Mouse (Mus musculus): ENCODE measurements around the gene Olfr1342.

The Olfr1342 gene

DNA sequence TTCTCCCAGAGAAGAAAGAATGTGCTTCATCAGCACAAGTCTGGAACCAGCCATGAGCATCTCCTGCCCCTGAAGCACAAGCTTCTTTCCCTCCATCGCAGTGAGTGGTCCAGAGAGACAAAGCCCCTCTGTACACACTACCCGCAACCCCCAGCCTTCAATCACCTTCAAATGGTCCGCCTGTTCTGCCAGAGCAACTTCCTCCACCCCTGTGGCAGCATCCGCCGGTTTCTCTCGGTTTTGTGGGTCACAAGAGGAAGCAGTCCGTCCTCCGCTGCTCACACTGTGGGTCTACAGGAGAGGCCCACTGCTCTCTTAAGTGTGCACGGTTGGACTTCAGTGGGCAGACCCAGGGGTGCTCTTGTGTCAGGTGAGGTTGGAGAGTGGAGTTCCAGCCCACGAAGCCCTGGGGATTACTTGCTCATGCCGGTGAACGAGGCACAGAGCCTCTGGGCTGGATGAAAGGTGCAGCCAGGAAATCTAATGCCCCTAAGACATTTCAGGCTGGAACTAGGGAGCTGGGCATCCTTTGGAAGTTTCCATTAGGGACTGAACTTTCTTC is at the start of gene Olfr1342:
Olfr1342 (minus strand) TSS at position 345 of the 562 bp plus-strand sequence.
- no peak for DNase-seq (ENCODE audit: low spot score in 2 of 2)

DNA sequence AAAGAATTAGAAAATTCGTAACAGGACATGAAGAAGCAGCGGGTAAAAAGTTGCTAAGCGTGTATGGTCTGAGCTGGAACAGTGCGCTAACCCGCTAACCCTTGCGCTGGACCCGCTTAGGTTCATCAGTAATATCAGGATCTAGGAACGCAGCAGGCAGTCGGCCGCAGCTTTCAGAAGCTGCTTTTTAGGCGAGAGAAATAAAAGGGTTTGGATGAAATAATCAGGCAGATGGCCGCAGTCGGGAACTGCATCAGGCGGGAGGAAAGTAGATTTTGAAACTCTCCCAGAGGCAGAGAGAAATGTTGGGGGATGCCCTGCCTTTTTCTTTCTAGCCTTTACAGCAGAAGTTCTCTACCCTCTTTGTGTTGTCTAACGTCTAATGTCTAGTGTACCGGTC is 49.3 kb upstream of the Olfr1342 start:
- no peak for DNase-seq (ENCODE audit: low spot score in 2 of 2)

DNA sequence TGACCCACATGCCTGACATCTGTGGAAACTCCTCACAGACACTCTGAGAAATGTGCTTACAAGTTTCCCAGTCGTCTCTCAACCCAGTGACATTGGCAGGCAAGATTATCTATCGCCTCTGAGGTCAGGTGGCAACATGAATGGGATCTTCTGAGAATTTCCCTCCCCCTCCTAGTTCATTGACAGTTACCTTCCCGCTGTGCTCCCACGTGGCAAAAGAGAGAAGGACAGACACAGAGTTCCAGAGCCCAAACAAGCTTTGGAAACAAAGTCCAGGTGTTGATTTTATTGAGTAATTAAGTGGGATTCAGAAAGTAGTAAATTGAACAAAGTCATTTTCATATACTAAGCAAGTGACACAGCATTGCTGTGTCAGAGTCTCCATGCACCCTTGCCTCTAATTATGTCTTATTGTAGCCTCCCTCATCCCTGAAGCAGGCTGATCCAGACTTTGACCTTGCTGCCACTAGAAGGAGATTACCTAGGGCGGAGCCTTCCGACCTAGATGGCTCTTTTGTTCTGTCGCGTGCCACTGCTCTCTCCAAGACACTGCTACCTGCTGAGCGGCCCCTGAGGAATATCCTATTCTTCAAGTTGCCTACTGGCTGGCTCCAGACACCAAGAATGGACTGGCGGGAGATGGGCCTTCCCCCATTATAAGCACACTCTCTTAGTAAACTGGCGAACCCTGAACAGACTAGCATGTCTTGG is 48.6 kb upstream of the Olfr1342 start:
- DNase-seq (ENCODE audit: low spot score in 2 of 2) = no peak

DNA sequence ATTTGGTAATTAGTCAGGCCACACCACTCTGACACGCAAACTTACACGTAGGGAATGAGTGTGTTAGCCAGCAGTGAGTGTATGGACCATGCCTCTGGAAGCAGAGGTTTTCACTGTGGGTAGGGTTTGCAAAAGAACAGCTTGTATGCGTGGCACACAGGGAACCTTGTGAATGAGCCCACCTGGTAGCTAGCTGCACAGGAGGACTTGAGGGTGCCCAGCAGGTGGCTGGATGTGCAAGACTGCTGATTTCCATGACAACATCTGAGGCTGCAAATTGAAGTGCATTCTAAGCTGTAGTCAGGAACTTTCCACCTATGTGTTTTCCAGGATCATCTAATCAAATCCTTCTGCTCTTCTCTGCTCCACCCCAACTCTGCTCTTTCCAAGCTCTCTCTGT is 47.0 kb upstream of the Olfr1342 start:
- no peak for DNase-seq (ENCODE audit: low spot score in 2 of 2)

DNA sequence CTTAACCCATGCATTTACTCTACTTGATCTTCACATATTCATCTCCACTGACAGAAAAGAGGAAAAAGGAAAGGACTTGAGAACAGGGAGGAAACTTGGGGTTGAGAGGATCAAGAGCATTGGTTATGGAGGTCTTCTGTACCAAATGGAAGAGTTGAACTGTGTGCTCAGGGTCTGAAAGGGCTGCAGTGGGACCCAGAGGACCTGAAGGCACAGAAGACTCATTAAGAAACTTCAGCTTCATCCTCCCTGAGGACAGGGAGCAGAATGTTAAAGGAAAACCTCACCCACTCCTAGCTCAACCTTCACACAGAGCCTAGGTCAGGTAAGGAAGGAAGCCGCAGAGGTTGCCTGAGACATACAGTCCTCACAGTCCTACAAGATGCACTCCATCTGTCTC is 39.3 kb upstream of the Olfr1342 start, which contains the start of gene Olfr1339:
Olfr1339 (plus strand) TSS at position 301 of the 400 bp plus-strand sequence.
- no peak for DNase-seq (ENCODE audit: low spot score in 2 of 2)

DNA sequence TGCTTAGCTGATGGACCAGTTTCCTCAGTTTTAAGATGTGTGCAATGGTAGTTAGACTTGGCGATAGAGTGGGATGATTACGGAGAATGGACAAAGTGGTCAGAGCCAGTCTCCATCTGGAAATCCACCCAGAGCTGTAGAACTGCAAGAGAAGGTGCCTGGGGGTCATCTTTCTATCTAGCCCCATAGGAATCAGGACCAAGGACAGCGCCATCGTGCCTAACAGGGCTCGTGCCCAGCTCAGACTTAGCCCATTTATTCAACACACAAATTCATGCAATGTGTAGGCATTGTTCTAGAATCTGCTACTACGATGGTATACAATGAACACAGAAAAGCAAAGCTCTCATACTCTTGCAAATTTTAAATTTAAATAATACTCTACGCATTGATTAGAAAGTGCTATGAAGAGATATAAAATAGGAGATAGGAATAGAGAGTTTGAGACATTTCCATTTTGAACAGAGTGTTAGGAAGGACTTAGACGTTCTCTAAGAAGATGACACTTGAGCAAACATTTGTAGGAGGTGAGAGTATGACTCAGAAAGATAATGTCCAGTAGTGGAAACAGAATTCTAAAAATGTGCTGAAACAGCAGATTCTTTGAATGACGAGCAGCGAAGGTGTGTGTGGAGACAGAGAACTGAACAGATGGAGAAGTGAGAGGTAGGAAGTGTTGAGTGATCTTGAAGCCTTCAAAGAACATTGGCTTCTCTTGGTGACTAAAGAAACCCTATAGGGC is 29.4 kb upstream of the Olfr1342 start:
- DNase-seq (ENCODE audit: low spot score in 2 of 2) = no peak

DNA sequence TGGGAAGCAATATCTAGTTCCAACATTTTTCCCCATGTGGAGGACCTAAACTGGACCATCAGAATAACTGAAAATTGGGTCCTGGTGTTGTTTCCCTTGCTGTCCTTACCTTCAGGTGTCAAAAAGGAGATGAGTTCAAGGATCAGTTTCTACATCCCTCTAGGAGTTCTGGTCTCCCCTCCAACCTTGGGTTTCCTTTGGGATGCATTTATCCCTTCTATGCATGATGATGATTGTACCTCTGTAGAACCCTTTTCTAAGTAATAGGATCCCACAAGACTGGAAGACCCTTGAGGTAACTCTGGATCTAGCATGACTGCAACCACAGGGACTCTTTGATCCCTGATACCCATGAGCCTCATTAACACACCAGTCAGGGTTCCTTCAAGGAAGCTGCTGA is 27.3 kb upstream of the Olfr1342 start, which contains the start of gene Olfr1340:
Olfr1340 (plus strand) TSS at position 301 of the 400 bp plus-strand sequence.
- no peak for DNase-seq (ENCODE audit: low spot score in 2 of 2)

DNA sequence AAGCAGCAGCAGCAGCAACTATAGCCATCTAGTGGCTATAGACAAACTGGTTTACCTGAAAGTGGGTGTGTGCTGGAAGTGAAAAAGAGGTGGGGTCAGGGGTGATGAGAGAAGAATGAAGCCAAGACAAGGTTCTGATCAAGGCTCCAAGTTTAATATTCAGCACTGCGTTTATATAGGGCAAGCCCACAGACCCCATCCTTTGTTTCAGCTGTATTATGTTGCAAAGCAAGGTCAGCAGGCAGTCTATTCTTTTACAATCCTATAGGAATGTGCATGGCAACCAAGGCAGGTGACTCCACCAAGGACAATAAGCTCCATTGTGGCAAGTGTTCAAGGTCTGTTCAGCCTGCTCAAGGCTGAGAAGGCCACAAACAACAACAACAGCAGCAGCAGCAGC is 19.1 kb upstream of the Olfr1342 start:
- DNase-seq (ENCODE audit: low spot score in 2 of 2) = no peak

DNA sequence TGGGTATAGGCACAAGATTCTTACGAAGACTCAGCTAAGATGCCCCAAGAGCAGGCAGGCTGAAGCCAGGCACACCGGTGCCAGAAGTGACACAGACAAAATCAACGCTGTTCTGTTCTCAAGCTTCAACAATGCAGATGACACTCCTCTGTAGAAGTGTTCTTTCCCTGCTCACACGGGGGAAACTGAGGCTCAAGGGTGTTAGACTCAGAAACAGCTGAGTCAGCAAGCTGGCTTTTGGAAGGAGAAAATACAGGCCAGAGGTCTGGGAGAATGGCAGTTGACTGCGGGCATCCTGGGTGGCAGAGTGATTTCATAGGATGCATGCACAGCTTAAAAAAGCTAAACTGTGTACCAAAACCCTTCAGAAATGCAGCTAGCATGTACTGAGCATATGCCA is 15.5 kb upstream of the Olfr1342 start:
- no peak for DNase-seq (ENCODE audit: low spot score in 2 of 2)

DNA sequence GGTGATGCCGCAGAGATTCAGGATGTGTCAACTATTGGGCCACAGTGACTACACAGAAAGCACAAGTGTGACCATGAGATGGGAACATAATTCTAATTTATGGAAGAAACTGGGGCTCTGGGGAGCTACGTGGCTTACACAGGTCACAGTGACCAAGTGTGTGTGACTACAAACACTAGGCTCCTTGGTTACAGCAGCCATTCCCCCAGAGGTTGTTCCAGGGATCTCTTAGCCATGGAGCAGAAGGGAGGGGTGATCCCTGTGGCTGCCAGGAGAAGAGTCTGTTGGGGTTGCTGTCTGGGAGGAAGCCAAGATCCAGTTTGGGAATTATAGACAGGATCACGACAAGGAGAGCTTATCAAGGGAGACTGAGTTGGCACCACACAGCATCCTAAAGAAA is 10.7 kb upstream of the Olfr1342 start, which contains the start of gene Olfr1341:
Olfr1341 (plus strand) TSS at position 301 of the 400 bp plus-strand sequence.
- DNase-seq (ENCODE audit: low spot score in 2 of 2) = no peak

DNA sequence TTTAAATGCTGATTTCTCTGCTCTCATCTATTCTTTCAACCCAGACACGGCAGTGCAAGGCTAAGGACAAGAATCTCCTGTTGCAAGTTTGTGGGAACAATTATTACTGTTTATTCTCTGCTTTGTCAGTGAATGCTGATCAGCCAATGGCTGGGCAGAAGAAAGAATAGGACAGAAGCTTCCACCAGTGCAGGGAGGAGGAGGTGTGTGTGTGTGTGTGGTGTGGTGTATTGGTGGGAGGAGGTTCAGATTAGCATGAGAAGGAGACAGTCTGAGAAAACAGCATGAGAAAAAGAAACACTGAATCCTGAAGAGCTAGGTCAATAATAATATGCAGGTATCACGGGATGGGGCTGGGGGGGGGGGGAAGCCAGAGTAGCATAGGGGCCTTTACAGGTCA is 1.3 kb upstream of the Olfr1342 start:
- DNase-seq (ENCODE audit: low spot score in 2 of 2) = no peak

DNA sequence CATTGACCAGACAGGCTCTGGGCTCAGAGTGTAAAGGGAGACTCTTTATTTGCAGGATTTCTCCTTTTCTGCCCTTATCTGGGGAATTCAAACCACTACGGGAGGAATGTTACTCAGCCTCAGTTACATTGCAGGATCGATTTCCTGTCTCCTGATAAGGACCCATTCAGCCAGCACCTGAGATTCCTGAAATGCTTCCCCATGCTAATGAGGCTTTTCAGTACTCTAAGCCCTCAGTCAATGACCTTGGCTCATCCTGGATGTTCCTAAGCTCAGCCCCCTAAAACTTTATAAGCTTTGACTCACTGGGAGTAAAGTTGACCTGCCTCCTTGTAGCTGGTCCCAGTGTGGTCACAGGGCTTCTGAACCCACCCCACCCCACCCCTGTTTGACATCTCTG is 5.5 kb downstream of the Olfr1342 start:
- DNase-seq (ENCODE audit: low spot score in 2 of 2) = no peak

DNA sequence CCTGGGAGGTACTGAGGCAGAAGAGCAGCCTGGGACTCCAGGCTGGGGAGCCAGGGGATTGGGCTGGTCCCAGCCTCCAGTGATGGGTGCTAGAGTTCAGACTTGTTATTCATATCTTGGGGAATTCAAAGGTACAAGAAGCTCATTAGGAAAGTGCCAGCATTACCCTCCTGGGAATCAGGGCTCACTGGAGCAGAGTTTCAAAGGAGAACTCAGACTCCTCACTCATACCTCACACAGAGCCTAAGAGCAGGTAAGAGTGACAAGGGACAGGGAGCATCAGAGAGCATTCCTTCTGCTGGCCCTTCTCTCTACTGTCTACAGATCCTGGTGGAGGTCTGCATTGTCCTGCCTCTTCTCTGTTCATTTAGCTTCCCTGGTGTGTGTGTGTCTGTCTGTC is 33.9 kb downstream of the Olfr1342 start, which contains the start of gene Olfr62:
Olfr62 (plus strand) TSS at position 301 of the 400 bp plus-strand sequence.
- no peak for DNase-seq (ENCODE audit: low spot score in 2 of 2)

DNA sequence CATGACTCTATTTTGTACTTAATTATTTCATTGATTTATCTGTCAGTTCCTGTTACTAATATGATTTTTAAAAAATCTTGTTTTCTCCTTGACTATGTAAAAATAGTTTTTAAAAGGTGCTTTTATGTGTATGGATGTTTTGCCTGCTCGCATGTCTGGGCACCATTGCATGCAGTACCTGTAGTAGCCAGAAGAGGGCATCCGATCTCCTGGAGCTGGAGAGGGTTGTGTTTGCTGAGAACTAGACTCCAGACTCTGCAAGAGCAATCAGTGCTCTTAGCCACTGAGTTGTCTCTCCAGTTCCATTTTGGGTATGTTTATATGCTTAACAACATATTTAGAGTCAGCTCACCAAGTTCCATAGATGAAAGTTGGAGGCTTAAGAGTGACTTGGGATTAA is 47.3 kb downstream of the Olfr1342 start:
- DNase-seq (ENCODE audit: low spot score in 2 of 2) = peak in 1 of 2 experiments; percentile 45

DNA sequence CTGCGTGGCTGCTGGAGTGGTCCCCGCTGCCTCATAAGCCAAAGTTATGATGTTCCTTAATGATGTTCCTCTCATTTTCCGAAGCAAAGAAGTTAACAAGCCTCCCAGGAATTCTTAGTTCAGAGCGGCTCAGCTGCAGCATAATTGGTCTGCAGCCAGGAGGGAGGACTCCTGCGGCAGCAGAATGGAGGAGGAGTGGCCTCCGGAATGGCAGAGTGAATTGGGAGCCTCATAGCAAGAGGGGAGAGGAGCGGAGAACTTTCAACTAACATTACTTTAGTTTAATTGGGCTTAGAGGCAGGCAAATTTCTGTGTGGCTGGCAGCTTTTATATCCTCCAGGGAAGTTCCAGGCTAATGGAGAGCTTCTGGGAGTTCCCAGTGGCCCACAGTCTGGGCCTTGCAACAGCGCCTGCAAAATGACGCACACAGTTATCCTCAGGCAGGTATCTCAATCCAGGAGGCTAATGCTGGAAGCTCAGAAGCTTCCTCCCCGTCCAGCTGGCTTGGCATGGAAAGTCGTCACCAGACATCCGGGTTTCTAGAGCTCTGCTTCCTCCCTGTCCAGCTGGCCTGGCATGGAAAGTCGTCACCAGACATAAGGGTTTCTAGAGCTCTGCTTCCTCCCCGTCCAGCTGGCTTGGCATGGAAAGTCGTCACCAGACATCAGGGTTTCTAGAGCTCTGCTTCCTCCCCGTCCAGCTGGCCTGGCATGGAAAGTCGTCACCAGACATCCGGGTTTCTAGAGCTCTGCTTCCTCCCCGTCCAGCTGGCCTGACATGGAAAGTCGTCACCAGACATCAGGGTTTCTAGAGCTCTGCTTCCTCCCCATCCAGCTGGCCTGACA is 50.0 kb downstream of the Olfr1342 start:
- DNase-seq (ENCODE audit: low spot score in 2 of 2) = no peak

Data from urinary bladder, adult 18-20 months (tissue).